Mouse (Mus musculus) midbrain, embryonic 10.5 days (tissue): Measurements from ENCODE around the gene Bud13. TPM values are rescaled to one million over a fixed set of nuclear protein-coding genes. Genes with fewer than 3 reads are reported as not detected.

Experiments
- DNase-seq: peaks from one replicate; pipeline ENCODE4 v3.0.0-alpha.2; 2017; ENCODE audit warnings: low spot score
- H3K27ac ChIP-seq: fragments of 300-500 bp; sonication (generic); replicated peaks from 2 replicates; pipeline ENCODE4 v1.5.1; 2016; ENCODE audit warnings: mild to moderate bottlenecking
- H3K27me3 ChIP-seq: fragments of 300-500 bp; sonication (generic); 2 replicates; pipeline ENCODE4 v1.6.1; 2016; ENCODE audit warnings: low read depth, mild to moderate bottlenecking; ENCODE audit not compliant: poor library complexity, severe bottlenecking
- H3K36me3 ChIP-seq: fragments of 300-500 bp; sonication (generic); 2 replicates; pipeline ENCODE4 v1.6.1; 2016; ENCODE audit warnings: mild to moderate bottlenecking, moderate library complexity
- H3K4me1 ChIP-seq: fragments of 300-500 bp; sonication (generic); 2 replicates; pipeline ENCODE4 v1.6.1; 2016
- H3K4me3 ChIP-seq: fragments of 300-500 bp; sonication (generic); 2 replicates; pipeline ENCODE4 v1.5.1; 2016; ENCODE audit warnings: mild to moderate bottlenecking, moderate library complexity
- H3K9me3 ChIP-seq: fragments of 300-500 bp; sonication (generic); replicated peaks from 2 replicates; pipeline ENCODE4 v1.6.1; 2016; ENCODE audit warnings: mild to moderate bottlenecking
- whole genome bisulfite sequencing: fragments of 180-500 bp; shearing (Covaris S2); methylation state at CpG from one replicate; pipeline ENCODE4 v1.1.7; 2016; 5-methylcytosine and 5-hydroxymethylcytosine counted together
- polyA plus RNA-seq: library from polyadenylated mRNA; unstranded; fragments of >200 nt; fragmentation: Nextera tagmentation; extraction: Ambion mirVana; gene quantifications from 2 replicates; pipeline ENCODE4 v1.2.1, GENCODE M21; 2016

Bud13 gene
- 28.4 and 29.7 TPM in 2 replicates for polyA plus RNA-seq

GRCm38 (mm10) chr9:46282631-46283436 is at the start of gene Bud13:
Gene Bud13 (plus strand): TSS chr9:46283008.
- peaks cover 18% of the 10 kb centered on the region for H3K4me1 ChIP-seq
- H3K4me3 ChIP-seq, result peak within 1 kb of the TSS; percentile 90
- peak within 1 kb of the TSS; percentile 89 for H3K27ac ChIP-seq
- DNase-seq, result peak; percentile 92
- H3K27me3 ChIP-seq, result no peaks in the 10 kb centered on the region
- under 1% methylated on average over 55 of the region's 55 CpGs for WGBS
- H3K36me3 ChIP-seq, result peaks cover 61% of the 10 kb centered on the region
- no peaks in the 10 kb centered on the region for H3K9me3 ChIP-seq

- no peak overlapping the region for H3K27ac ChIP-seq
- H3K9me3 ChIP-seq, result no peaks in the 10 kb centered on the region
Observed at GRCm38 (mm10) chr9:46235196-46235595, 47.6 kb upstream of the Bud13 start.

GRCm38 (mm10) chr9:46235596-46235648 is 47.4 kb upstream of the Bud13 start, which contains the start of gene Apoc3:
Gene Apoc3 (minus strand): TSS chr9:46235636.
- H3K9me3 ChIP-seq, result no peaks in the 10 kb centered on the region
- peaks cover 15% of the 10 kb centered on the region for H3K4me1 ChIP-seq
- H3K27me3 ChIP-seq, result peaks cover 23% of the 10 kb centered on the region
- H3K36me3 ChIP-seq, result no peaks in the 10 kb centered on the region
- no peak within 1 kb of the TSS for H3K27ac ChIP-seq
- DNase-seq, result no peak
- no peak within 1 kb of the TSS for H3K4me3 ChIP-seq

More at GRCm38 (mm10) chr9:46235196-46235595, 47.6 kb upstream of the Bud13 start:
- H3K4me1 ChIP-seq, result peaks cover 17% of the 10 kb centered on the region
- no peaks in the 10 kb centered on the region for H3K36me3 ChIP-seq
- 89% methylated on average over 6 of the region's 6 CpGs for WGBS
- H3K27me3 ChIP-seq, result peaks cover 25% of the 10 kb centered on the region
- H3K4me3 ChIP-seq, result no peak overlapping the region
- no peak for DNase-seq

GRCm38 (mm10) chr9:46235649-46236048 is 47.2 kb upstream of the Bud13 start:
- H3K9me3 ChIP-seq, result no peaks in the 10 kb centered on the region
- DNase-seq, result no peak
- H3K4me1 ChIP-seq, result peaks cover 13% of the 10 kb centered on the region
- no peak overlapping the region for H3K27ac ChIP-seq
- no peaks in the 10 kb centered on the region for H3K36me3 ChIP-seq
- 49% methylated on average over 4 of the region's 4 CpGs for WGBS
- peaks cover 20% of the 10 kb centered on the region for H3K27me3 ChIP-seq
- H3K4me3 ChIP-seq, result no peak overlapping the region

- DNase-seq, result no peak
- H3K36me3 ChIP-seq, result no peaks in the 10 kb centered on the region
- 87% methylated on average over 7 of the region's 7 CpGs for WGBS
- no peak overlapping the region for H3K4me3 ChIP-seq
- no peaks in the 10 kb centered on the region for H3K9me3 ChIP-seq
- H3K27me3 ChIP-seq, result 0 out of 2 replicates have a peak, but pooled peaks cover 9% of the 10 kb centered on the region
- H3K27ac ChIP-seq, result no peak overlapping the region
- H3K4me1 ChIP-seq, result peaks cover 13% of the 10 kb centered on the region
Observed at GRCm38 (mm10) chr9:46238850-46239249, 44.0 kb upstream of the Bud13 start.

- H3K4me3 ChIP-seq, result no peak within 1 kb of the TSS
- H3K4me1 ChIP-seq, result peaks cover 5% of the 10 kb centered on the region; the same call in 1 of the 2 replicates
- WGBS, result 66% methylated on average over 7 of the region's 7 CpGs
- H3K9me3 ChIP-seq, result no peaks in the 10 kb centered on the region
- H3K27me3 ChIP-seq, result 0 out of 2 replicates have a peak, but pooled peaks cover 9% of the 10 kb centered on the region
- no peak within 1 kb of the TSS for H3K27ac ChIP-seq
- no peak for DNase-seq
- H3K36me3 ChIP-seq, result no peaks in the 10 kb centered on the region
Observed at GRCm38 (mm10) chr9:46240526-46241153, 42.2 kb upstream of the Bud13 start, which contains the start of gene Apoa4. Gene Apoa4 (plus strand): TSS chr9:46240696.

- no peak overlapping the region for H3K4me3 ChIP-seq
- H3K27ac ChIP-seq, result no peak overlapping the region
- peaks cover 9% of the 10 kb centered on the region; the same call in 1 of the 2 replicates for H3K27me3 ChIP-seq
- no peaks in the 10 kb centered on the region for H3K36me3 ChIP-seq
- H3K9me3 ChIP-seq, result no peaks in the 10 kb centered on the region
- H3K4me1 ChIP-seq, result 0 out of 2 replicates have a peak, but pooled peaks cover 3% of the 10 kb centered on the region
- WGBS, result 75% methylated on average over 2 of the region's 2 CpGs
- no peak for DNase-seq
Observed at GRCm38 (mm10) chr9:46241818-46242217, 41.0 kb upstream of the Bud13 start.

- DNase-seq, result no peak
- Histone ChIP-seq H3K9me3 (no peaks in the 10 kb centered on the region), H3K36me3 (no peaks in the 10 kb centered on the region), H3K4me3 (no peak overlapping the region), H3K27ac (no peak overlapping the region), H3K27me3 (peaks cover 11% of the 10 kb centered on the region), H3K4me1 (0 out of 2 replicates have a peak, but pooled peaks cover 3% of the 10 kb centered on the region)
- WGBS, result 72% methylated on average over 4 of the region's 4 CpGs
Observed at GRCm38 (mm10) chr9:46243122-46243521, 39.7 kb upstream of the Bud13 start.

GRCm38 (mm10) chr9:46243584-46243983 is 39.2 kb upstream of the Bud13 start:
- 0 out of 2 replicates have a peak, but pooled peaks cover 3% of the 10 kb centered on the region for H3K4me1 ChIP-seq
- no peak overlapping the region for H3K4me3 ChIP-seq
- H3K36me3 ChIP-seq, result no peaks in the 10 kb centered on the region
- DNase-seq, result no peak
- no peaks in the 10 kb centered on the region for H3K9me3 ChIP-seq
- peaks cover 15% of the 10 kb centered on the region for H3K27me3 ChIP-seq
- no peak overlapping the region for H3K27ac ChIP-seq
- WGBS, result 70% methylated on average over 8 of the region's 8 CpGs

- Histone ChIP-seq H3K27me3 (peaks cover 15% of the 10 kb centered on the region), H3K36me3 (no peaks in the 10 kb centered on the region), H3K4me1 (0 out of 2 replicates have a peak, but pooled peaks cover 2% of the 10 kb centered on the region), H3K27ac (no peak overlapping the region), H3K4me3 (no peak overlapping the region), H3K9me3 (no peaks in the 10 kb centered on the region)
- WGBS, result 27% methylated on average over 11 of the region's 11 CpGs
- peak; percentile 68 for DNase-seq
Observed at GRCm38 (mm10) chr9:46246752-46247324, 36.0 kb upstream of the Bud13 start.

- WGBS, result 89% methylated on average over 7 of the region's 7 CpGs
- Histone ChIP-seq H3K27me3 (peaks cover 33% of the 10 kb centered on the region), H3K9me3 (no peaks in the 10 kb centered on the region), H3K4me1 (peaks cover 10% of the 10 kb centered on the region), H3K4me3 (no peak overlapping the region), H3K27ac (no peak overlapping the region), H3K36me3 (no peaks in the 10 kb centered on the region)
- DNase-seq, result no peak
Observed at GRCm38 (mm10) chr9:46256177-46256576, 26.6 kb upstream of the Bud13 start.

GRCm38 (mm10) chr9:46256658-46257385 is 26.0 kb upstream of the Bud13 start:
- Histone ChIP-seq H3K4me3 (no peak overlapping the region), H3K27ac (no peak overlapping the region), H3K27me3 (peaks cover 33% of the 10 kb centered on the region), H3K36me3 (no peaks in the 10 kb centered on the region), H3K9me3 (no peaks in the 10 kb centered on the region), H3K4me1 (peaks cover 10% of the 10 kb centered on the region)
- 92% methylated on average over 10 of the region's 10 CpGs for WGBS
- DNase-seq, result no peak
